Mouse (Mus musculus) midbrain, postnatal 0 days (tissue): ENCODE results near the gene Ripk1. TPM values are rescaled to one million over a fixed set of nuclear protein-coding genes. Genes with fewer than 3 reads are reported as not detected.
"Not testable (repeated sequence)": the region's sequence is repeated elsewhere in the genome, so short reads cannot be mapped to it uniquely, and the experiment has no call there.

ENCODE experiments used
- ATAC-seq: fragments of 200-750 bp; cut with Nextera tagmentation; 2 replicates; pipeline ENCODE4 v1.8.0; 2017; ENCODE audit warnings: moderate number of reproducible peaks, mild to moderate bottlenecking, moderate TSS enrichment, moderate library complexity; ENCODE audit not compliant: low FRiP score
- DNase-seq: peaks from one replicate; pipeline ENCODE4 v3.0.0-alpha.2; 2015; ENCODE audit warnings: low spot score
- H3K27ac ChIP-seq: fragments of 300-500 bp; sonication (generic); 2 replicates; pipeline ENCODE4 v1.5.1; 2014; ENCODE audit warnings: low read depth, mild to moderate bottlenecking, low read length, mixed read lengths
- H3K27me3 ChIP-seq: fragments of 300-500 bp; sonication (generic); 2 replicates; pipeline ENCODE4 v1.6.1; 2014; ENCODE audit warnings: low read length, control low read depth, mixed read lengths; ENCODE audit not compliant: insufficient read depth
- H3K36me3 ChIP-seq: fragments of 300-500 bp; sonication (generic); 2 replicates; pipeline ENCODE4 v1.6.1; 2014; ENCODE audit warnings: low read length, control low read depth, mixed read lengths; ENCODE audit not compliant: insufficient read depth
- H3K4me1 ChIP-seq: fragments of 300-500 bp; sonication (generic); 2 replicates; pipeline ENCODE4 v1.6.1; 2014; ENCODE audit warnings: mild to moderate bottlenecking, control low read depth, antibody characterized with exemption, low read length, mixed read lengths; ENCODE audit not compliant: insufficient read depth
- H3K4me2 ChIP-seq: fragments of 300-500 bp; sonication (generic); 2 replicates; pipeline ENCODE4 v1.6.1; 2014; ENCODE audit warnings: low read depth, mild to moderate bottlenecking, low read length, mixed read lengths; ENCODE audit not compliant: poor library complexity, severe bottlenecking
- H3K4me3 ChIP-seq: fragments of 300-500 bp; sonication (generic); 2 replicates; pipeline ENCODE4 v1.5.1; 2014; ENCODE audit warnings: low read depth, mild to moderate bottlenecking, low read length, moderate library complexity
- H3K9ac ChIP-seq: fragments of 300-500 bp; sonication (generic); replicated peaks from 2 replicates; pipeline ENCODE4 v1.6.1; 2014; ENCODE audit warnings: mild to moderate bottlenecking, low read length, moderate library complexity, mixed read lengths; ENCODE audit not compliant: poor library complexity, severe bottlenecking
- H3K9me3 ChIP-seq: fragments of 300-500 bp; sonication (generic); 2 replicates; pipeline ENCODE4 v1.6.1; 2016; ENCODE audit warnings: low read length, control low read depth
- CTCF ChIP-seq: IDR thresholded peaks from 2 replicates; pipeline ENCODE4 v1.5.1; 2016; ENCODE audit warnings: antibody characterized with exemption, mild to moderate bottlenecking
- WGBS: fragments of 180-500 bp; shearing (Covaris S2); extraction: QIAGEN DNeasy Blood & Tissue Kit; methylation state at CpG from one replicate; pipeline ENCODE4 v1.1.7; 2014; 5-methylcytosine and 5-hydroxymethylcytosine counted together
- polyA plus RNA-seq: library from polyadenylated mRNA; unstranded; fragments of >200 nt; fragmentation: Nextera tagmentation; extraction: Ambion mirVana; gene quantifications from 2 replicates; pipeline ENCODE4 v1.2.1, GENCODE M21; 2015
- total RNA-seq: library from RNA; depleted of rRNA; stranded (reverse); fragments of >200 nt; gene quantifications from 2 replicates; pipeline ENCODE4 v1.2.3, GENCODE M21; 2014

Gene Ripk1
- total and polyA plus RNA-seq, 2 experiments from 2014 or later, result 3.7 to 7.4 TPM

DNA sequence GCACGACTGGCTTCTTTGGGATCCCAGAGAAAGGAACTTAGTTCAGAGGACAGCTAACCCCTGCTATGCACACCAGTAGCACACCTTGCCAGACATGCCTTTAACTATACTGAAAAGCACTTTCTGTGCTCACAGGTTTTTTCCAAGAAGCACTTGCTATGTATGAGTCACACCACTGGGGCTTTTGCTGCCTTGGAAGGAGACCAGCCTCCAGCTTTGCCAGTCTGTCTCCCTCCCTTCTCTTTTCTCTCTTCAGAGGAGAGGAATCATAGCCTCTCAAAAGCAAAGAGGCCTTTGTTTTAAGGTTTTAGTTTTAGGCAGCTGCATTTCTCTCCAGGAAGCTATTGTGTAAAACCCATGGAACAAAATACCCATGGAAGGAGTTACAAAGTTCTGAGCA, 64.2 kb downstream of the Ripk1 start:
- 14% methylated on average over 1 of the region's 1 CpGs for WGBS
- ATAC-seq (no peak), DNase-seq (no peak)
- Histone ChIP-seq H3K4me2 (no peak overlapping the region), H3K4me1 (no peaks in the 10 kb centered on the region), H3K36me3 (peaks cover 16% of the 10 kb centered on the region), H3K27ac (no peak overlapping the region), H3K9ac (0 out of 2 replicates have a peak overlapping the region, but pooled peaks have one; percentile 24), H3K4me3 (no peak overlapping the region), H3K9me3 (no peaks in the 10 kb centered on the region), H3K27me3 (no peaks in the 10 kb centered on the region)
- TF ChIP-seq CTCF, result peak; percentile 30

DNA sequence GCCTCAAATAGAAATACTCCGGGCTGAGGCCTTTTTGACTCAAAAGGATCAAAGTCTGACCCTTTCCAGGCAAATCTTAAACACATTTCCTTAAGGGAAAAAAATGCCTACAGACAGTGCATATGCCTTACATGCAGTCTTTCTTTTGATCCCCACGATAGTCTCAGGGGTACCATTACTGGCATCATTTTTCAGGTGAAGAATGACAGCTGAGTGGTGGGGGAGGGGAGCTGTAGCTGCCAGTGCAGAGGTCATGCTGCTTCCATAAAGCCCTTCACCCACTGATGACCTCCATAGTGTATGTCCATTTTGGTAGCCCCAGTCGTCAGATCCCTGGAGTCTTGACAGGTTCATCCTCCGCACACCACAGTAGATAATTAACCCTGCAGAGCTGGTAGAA, 68.1 kb downstream of the Ripk1 start:
- H3K4me3 ChIP-seq, result no peak overlapping the region
- no peaks in the 10 kb centered on the region for H3K9me3 ChIP-seq
- no peak overlapping the region for H3K27ac ChIP-seq
- DNase-seq (no peak), ATAC-seq (no peak)
- no peaks in the 10 kb centered on the region for H3K27me3 ChIP-seq
- no peak overlapping the region for H3K4me2 ChIP-seq
- WGBS, result 63% methylated on average over 4 of the region's 4 CpGs
- H3K36me3 ChIP-seq, result peaks cover 9% of the 10 kb centered on the region
- H3K9ac ChIP-seq, result no peak overlapping the region
- 0 out of 2 replicates have a peak, but pooled peaks cover under 1% of the 10 kb centered on the region for H3K4me1 ChIP-seq
- no peak for TF ChIP-seq CTCF

DNA sequence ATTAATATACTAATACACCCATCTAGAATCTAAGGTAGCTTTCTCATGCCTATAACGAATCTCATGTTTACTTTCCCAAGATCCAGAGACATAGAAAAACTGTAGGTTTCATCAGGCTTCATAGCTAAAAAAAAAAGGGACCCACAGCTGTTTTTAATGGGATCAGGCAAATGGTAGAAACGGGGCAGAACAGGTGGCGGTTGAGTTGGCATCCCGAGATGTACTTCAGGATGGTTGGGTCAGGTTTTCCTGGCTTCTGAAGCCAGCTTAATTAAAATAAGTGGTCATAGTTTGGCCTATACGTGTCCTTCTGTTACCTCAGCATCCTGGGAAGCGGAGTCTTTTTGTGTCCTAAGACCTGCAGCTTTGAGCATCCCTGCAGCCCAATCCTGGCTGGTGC, 69.7 kb downstream of the Ripk1 start:
- TF ChIP-seq CTCF, result no peak
- H3K4me1 ChIP-seq, result 0 out of 2 replicates have a peak, but pooled peaks cover 5% of the 10 kb centered on the region
- ATAC-seq (no peak), DNase-seq (no peak)
- H3K9me3 ChIP-seq, result no peaks in the 10 kb centered on the region
- no peak overlapping the region for H3K4me3 ChIP-seq
- no peak overlapping the region for H3K4me2 ChIP-seq
- H3K9ac ChIP-seq, result no peak overlapping the region
- peaks cover 17% of the 10 kb centered on the region for H3K36me3 ChIP-seq
- H3K27me3 ChIP-seq, result no peaks in the 10 kb centered on the region
- WGBS, result 85% methylated on average over 6 of the region's 6 CpGs
- H3K27ac ChIP-seq, result no peak overlapping the region

DNA sequence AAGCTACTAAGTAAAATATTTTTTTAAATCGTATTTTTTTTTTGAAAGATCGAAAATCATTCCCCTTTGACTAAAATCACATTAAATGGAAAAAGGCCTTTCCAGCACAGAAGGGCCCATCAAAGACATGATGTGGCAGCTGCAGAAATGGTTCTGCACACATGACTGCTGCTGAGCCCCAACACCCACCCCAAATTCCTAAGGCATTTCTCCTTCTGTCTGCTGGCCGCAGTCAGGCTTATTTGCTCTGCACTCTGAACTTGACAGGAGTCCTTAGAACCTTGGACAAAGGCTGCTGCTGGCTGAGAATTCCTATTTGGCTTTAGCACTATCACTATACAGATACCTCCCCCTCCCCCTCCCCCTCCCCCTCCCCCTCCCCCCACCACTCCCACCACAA, 70.7 kb downstream of the Ripk1 start:
- Histone ChIP-seq H3K9ac (no peak overlapping the region), H3K4me3 (no peak overlapping the region), H3K9me3 (no peaks in the 10 kb centered on the region), H3K36me3 (peaks cover 17% of the 10 kb centered on the region), H3K4me2 (no peak overlapping the region), H3K4me1 (0 out of 2 replicates have a peak, but pooled peaks cover 5% of the 10 kb centered on the region), H3K27me3 (no peaks in the 10 kb centered on the region), H3K27ac (no peak overlapping the region)
- 25% methylated on average over 3 of the region's 3 CpGs for WGBS
- no peak for TF ChIP-seq CTCF
- ATAC-seq (no peak), DNase-seq (no peak)

DNA sequence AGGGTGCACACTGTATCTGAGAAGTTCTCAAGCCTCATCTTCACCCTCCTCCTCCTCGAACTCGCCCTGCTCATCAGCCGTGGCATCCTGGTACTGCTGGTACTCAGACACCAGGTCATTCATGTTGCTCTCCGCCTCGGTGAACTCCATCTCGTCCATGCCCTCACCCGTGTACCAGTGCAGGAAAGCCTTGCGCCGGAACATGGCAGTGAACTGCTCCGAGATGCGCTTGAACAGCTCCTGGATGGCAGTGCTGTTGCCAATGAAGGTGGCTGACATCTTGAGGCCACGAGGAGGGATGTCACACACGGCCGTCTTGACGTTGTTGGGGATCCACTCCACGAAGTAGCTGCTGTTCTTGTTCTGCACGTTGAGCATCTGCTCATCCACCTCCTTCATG, 72.3 kb downstream of the Ripk1 start:
- ATAC-seq, H3K4me2 ChIP-seq, H3K9me3 ChIP-seq, H3K4me1 ChIP-seq, H3K9ac ChIP-seq, DNase-seq, H3K27me3 ChIP-seq, H3K27ac ChIP-seq, H3K4me3 ChIP-seq: not testable (repeated sequence)
- peaks cover 17% of the 10 kb centered on the region for H3K36me3 ChIP-seq
- WGBS, result 93% methylated on average over 10 of the region's 17 CpGs

DNA sequence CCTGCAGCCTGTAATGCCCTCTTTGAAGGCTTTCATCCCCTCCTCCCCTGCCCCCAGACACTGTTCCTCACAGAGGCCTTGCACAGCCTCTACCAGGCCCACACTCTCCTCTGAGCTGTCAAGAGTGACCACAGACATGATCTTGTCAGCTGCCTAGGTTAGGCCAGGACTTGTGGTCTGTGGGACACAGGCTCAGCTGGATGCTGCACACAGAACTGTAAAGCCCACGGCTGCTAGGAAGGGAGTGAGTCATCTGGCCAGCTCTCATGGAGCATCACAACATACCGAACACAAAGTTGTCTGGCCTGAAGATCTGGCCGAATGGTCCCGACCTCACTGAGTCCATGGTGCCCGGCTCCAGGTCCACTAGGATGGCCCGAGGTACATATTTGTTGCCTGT, 73.7 kb downstream of the Ripk1 start:
- Histone ChIP-seq H3K27ac (peak overlapping the region; percentile 97), H3K4me2 (peak overlapping the region; percentile 90), H3K36me3 (peaks cover 17% of the 10 kb centered on the region), H3K9ac (peak overlapping the region; percentile 44; the same call in 1 of the 2 replicates), H3K4me3 (peak overlapping the region; percentile 83)
- not testable (repeated sequence) for ATAC-seq, DNase-seq, H3K4me1 ChIP-seq, H3K27me3 ChIP-seq, H3K9me3 ChIP-seq
- WGBS, result 45% methylated on average over 6 of the region's 6 CpGs
